Mouse (Mus musculus) spleen, adult 2 months (tissue): Measurements from ENCODE around the gene Dock8.

Experiments
- CTCF ChIP-seq: fragments of 200-500 bp; IDR thresholded peaks from 2 replicates; pipeline ENCODE4 v1.5.1; 2011; ENCODE audit warnings: mild to moderate bottlenecking, inconsistent platforms; ENCODE audit not compliant: insufficient read depth, insufficient read length, insufficient replicate concordance; ENCODE audit errors: extremely low read depth
- POLR2A ChIP-seq: fragments of 200-500 bp; IDR thresholded peaks from 2 replicates; pipeline ENCODE4 v1.6.1; 2011; ENCODE audit warnings: low read depth, low read length, inconsistent platforms

DNA sequence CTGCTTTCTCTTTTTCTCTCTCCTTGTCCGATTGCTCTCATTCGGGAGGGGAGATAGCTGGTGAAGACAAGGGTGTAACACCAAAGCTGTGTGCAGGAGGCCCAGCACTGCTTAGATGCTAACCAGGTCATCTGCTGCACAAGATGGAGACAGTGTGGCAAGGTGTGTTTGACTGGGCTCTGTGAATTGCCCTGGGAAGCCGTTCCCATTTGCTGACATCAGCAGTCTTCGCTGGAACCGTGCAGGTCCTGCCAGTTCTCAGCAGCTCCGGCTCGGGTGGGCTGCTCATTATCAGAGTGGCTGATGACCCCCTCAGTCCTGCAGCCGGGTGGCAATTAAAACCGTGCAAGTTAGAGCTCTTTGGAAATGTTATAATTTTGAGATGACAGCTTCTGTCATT is 167.1 kb downstream of the Dock8 start:
- TF ChIP-seq CTCF (no peak), POLR2A (no peak)
